Mouse (Mus musculus) brain, adult 10 weeks (tissue): ENCODE results near the gene Zfp987. TPM values are rescaled to one million over a fixed set of nuclear protein-coding genes. Genes with fewer than 3 reads are reported as not detected.

Experiments
- polyA plus RNA-seq: library from polyadenylated mRNA; stranded (reverse); fragments of 350-450 nt; fragmentation: Illumina TruSeq; extraction: RNeasy Lipid Tissue Mini Kit (QIAGEN cat#74804); gene quantifications from one replicate; pipeline ENCODE4 v1.2.3, GENCODE M21; 2015; ENCODE audit warnings: low read depth, low replicate concordance

Gene Zfp987
- not detected for polyA plus RNA-seq

GRCm38 (mm10) chr4:146096998-146097397, at the start of gene Zfp987:
TSS of gene Zfp987 (plus strand) at chr4:146097298.

GRCm38 (mm10) chr4:146156524-146156923, 59.4 kb downstream of the Zfp987 start, which contains the start of gene Zfp600:
TSS of gene Zfp600 (plus strand) at chr4:146156824.

Other genes starting within 250 kb of the Zfp987 start
- gene Zfp986, start 228.5 kb upstream of the Zfp987 start, polyA plus RNA-seq = not detected
- gene Zfp600, start 59.5 kb downstream of the Zfp987 start, polyA plus RNA-seq = not detected